Mouse (Mus musculus): Measurements from ENCODE around the gene Gorasp1.

- TF ChIP-seq CTCF (IDR thresholded peaks at IDR 0.05; ENCODE audit: low read depth), result no peak
- TF ChIP-seq EP300 (IDR thresholded peaks at IDR 0.05; ENCODE audit: low read depth), result no peak
These were observed 11.6 kb downstream of the Gorasp1 start for GRCm38 (mm10) chr9:119925729-119926128.

All from liver, embryonic 14.5 days (tissue).